Mouse (Mus musculus): ENCODE measurements around the gene Olfr99.

DNA sequence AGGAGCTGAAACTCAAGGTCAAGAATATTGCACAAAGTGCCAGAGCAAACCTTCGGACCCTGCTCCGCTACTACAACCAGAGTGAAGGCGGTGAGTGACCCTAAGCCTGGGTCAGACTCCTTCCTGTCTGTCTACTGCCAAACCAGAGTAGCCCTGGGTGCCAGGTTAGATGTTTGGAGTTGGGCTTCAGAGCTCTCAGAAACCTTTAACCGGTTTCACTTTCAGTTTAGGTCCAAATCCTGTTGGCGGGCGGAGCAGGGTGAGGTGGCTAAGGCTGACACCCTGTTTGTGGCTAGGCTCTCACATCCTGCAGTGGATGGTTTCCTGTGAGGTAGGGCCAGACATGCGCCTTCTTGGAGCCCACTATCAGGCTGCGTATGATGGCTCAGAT, 12.6 kb downstream of the Olfr99 start:
- no peak for TF ChIP-seq CTCF (IDR thresholded peaks at IDR 0.05; ENCODE audit: borderline replicate concordance, insufficient read depth, low read depth, low read length)
- no peak for TF ChIP-seq POLR2A (IDR thresholded peaks at IDR 0.05; ENCODE audit: borderline replicate concordance, insufficient read depth, low read length)

Measured in cerebellum, adult 2 months (tissue).